Mouse (Mus musculus): ENCODE data around the gene Kcnj5.

Gene Kcnj5

DNA sequence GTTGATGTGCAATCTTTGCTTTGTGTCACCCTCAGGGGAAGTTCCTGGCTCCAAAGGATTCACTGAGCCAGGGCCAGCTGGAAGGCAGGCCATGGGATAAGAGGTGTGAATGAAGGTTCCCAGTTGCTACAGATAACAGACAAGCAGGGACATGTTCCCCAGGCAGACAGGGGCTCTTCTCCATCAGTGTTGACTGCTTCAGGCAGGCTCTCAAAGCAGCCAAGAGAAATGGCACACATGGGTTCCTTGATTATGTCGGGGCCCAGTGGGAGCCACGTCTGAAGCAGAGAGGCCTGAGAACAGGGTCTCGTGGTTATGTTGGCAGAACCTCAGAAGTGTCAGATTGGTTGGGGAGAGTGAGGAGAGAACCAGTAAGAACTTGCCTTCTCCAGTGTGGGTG lies 30.1 kb downstream of the Kcnj5 start:
- no peak for DNase-seq

DNA sequence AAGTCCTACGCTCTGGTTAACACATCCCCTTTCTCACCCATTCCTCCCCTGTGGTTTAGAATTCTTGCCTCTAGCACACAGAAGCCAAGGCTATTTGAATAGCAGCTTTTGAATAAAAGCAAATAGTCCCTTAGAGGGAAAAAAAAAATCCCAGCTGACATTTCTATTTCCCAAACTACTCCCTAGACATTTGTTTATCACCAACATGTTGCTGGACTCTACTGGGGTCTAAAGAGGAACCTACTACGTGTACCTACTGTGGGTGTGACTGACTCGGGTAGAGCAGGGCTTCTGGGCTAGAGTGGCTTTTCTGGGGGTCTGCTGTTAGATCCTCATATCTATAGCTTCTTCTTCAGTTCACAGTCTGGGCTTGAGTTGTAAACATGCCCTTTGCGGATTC lies 31.9 kb downstream of the Kcnj5 start:
- DNase-seq: no peak

- peak; percentile 5 for DNase-seq
Observed at GRCm38 (mm10) chr9:32311786-32312185, 32.4 kb downstream of the Kcnj5 start.

DNA sequence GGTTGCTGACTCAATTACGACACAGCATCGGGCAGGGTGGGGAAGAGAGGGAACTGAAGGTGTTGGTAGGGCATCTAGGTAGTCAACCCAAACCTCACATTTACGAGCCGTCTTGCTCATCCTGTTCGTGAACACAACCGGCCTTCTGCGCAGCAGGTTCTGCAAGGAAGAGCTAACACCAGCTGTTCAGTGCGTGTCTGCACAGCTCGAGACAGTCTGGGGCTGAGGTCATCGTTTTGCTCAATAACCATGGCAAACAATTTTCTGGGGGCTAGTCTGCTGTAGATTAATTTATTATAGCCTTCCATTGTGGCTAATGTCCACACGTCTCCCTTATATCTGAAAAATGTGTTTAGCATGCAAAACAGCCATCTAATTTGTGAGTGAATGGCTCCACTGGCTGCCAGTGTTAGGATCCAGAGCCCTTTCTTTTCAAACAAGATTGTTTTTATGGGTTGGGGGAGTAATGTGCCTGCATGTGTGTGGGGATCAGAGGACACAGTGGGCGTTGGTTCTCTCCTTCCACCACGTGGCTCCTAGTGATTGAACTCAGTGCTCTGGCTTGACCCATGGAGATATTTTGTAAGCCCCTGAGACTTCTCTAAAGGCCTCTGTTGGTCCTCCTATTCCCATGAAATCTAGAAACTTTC lies 41.5 kb downstream of the Kcnj5 start:
- DNase-seq: no peak

DNA sequence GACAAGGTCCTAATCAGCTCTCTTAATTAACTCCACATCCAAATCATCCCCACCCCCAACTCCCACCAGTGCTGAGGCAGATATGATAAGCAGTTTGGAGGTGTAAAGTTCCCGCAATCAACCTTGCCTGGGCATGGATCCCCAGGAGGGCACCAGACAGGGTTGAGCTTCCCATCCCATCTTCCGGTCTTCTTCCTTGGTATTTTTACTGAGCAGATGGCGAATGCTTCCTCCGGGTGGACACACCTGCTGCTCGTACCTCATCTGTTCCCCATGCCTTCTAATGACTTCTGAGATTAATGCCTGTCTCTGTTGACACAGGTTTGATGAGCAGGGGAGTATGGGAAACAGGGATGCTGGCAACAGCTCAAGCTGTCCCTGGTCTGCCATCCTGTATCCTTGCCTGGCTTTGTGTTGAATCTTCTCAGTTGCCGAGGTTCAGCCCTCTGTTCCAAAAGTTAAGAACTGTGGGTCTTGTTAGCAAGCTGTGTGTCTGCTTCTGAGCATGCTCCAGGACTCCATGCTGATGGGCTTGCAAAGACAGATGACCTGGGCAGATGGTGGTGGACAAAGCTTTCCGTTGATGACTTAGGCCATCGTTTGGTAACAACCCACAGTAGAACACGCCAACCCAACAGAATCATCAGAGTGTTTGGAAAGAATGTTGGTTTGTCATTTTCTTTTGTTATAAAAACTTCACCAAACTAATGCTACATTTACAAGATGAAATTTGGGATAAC lies 48.9 kb downstream of the Kcnj5 start:
- no peak for DNase-seq

- DNase-seq: no peak
Observed at GRCm38 (mm10) chr9:32292686-32293085, 51.5 kb downstream of the Kcnj5 start.

DNA sequence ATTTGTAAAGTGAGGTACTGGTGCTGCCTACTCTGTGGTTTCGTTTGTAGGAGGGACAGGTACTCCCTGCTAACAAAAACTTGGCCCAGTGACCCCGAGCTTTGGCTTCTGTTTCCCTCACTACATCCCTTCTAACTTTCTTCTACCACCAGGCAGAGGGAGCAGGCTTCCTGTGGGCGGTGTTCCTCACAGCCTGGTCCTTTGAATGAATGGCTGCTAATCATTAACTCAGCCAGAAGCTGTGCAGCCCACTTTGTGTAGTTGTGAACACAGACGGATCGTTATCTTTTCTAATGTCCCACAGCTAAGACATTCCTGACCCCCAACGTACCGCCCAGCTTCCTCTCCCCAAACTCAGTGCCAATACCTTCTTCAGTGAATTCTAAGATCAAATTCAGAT lies 52.5 kb downstream of the Kcnj5 start:
- DNase-seq: no peak

DNA sequence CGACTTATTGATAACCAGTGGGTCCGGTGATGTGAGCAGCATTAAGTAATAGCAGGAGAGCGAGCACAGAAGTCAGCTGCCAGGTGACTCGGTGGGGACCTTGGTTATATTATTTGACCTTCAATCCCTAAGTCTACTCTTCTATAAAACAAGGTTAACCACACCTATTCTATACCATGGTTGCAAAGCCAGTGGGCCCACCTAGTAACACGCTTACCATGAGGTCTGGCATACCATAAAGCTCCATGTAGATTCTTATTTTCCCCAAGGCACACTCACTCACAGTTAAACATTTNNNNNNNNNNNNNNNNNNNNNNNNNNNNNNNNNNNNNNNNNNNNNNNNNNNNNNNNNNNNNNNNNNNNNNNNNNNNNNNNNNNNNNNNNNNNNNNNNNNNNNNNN lies 60.6 kb downstream of the Kcnj5 start:
- no peak for DNase-seq

DNA sequence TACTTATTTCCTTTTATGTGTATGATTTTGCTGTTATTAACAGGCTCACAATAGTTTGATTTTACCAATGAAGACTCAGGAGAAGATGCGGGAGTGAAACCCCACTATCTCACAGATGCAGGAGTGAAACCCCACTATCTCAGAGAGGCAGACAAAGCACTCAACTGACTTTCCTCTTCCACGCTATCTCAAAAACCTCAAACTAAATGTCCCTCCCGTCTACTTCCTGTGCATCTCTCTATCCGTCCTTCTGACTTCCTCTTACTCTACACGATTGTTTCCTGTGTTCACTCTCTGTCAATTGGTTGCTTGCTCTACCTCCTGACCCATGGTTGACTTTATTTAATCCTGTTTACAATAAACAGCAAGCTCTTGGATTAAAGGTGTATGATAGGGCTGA lies 63.7 kb downstream of the Kcnj5 start:
- DNase-seq: peak; percentile 21

DNA sequence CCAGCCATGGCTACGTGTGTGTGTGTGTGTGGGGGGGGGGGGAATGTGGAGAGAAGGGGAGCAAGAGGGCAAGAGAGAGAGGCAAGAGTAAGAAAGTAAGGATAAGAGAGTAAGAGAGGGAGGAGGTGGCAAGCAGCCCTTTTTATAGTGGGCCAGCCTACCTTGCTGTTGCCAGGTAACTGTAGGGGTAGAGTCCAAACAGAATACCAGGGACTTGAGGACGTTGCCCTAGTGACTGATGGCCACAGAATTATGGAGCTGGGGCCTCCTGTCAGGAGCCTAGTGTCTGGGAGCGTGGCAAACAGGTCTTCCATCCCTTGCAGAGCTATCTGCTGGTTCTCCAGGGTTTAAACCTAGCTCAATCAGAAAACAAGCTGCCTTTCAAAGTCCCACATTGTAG lies 64.4 kb downstream of the Kcnj5 start:
- DNase-seq: no peak

DNA sequence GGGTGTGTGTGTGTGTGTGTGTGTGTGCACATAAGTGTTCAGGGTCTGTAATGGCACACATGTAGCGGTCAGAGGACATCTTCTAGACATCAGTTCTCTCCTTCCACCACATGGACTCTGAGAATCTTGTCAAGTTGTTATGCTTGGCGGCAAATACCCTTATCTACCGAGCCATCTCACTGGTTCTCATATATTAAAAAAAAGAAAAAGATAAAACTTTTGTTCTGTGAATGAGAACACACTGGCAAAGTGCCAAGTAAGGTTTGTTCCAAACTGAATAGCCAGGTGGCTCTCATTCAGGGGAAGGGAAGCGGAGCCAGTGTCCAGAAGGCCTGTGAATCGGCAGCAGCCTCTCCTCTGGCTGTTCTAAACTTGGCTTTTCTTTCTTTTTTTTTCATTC lies 66.1 kb downstream of the Kcnj5 start:
- DNase-seq: no peak

GRCm38 (mm10) chr9:32271896-32272444 lies 72.2 kb downstream of the Kcnj5 start:
- peak; percentile 59 for DNase-seq

All from liver (tissue).